Mouse (Mus musculus) skeletal muscle tissue, adult 2 months (tissue): ENCODE data around the gene Inafm2.

Source experiments
- DNase-seq: peaks from one replicate; pipeline ENCODE4 v3.0.0-alpha.2; 2012; ENCODE audit warnings: low read depth, low spot score

Inafm2 gene

GRCm38 (mm10) chr2:118759828-118760227 is 14.3 kb downstream of the Inafm2 start:
- no peak for DNase-seq

- DNase-seq, result no peak
Measured at GRCm38 (mm10) chr2:118760311-118761025, 14.9 kb downstream of the Inafm2 start.

GRCm38 (mm10) chr2:118761358-118761757 is 15.8 kb downstream of the Inafm2 start:
- DNase-seq, result no peak

- peak; percentile 91 for DNase-seq
Measured at GRCm38 (mm10) chr2:118761906-118762783, 16.6 kb downstream of the Inafm2 start, which contains the start of gene Ccdc9b. TSS of gene Ccdc9b (minus strand) at chr2:118762661.

GRCm38 (mm10) chr2:118762784-118763148 is 17.2 kb downstream of the Inafm2 start:
- no peak for DNase-seq

- DNase-seq, result no peak
Measured at GRCm38 (mm10) chr2:118763469-118763868, 17.9 kb downstream of the Inafm2 start.

- DNase-seq, result no peak
Measured at GRCm38 (mm10) chr2:118764094-118764831, 18.7 kb downstream of the Inafm2 start.

GRCm38 (mm10) chr2:118764875-118765274 is 19.3 kb downstream of the Inafm2 start:
- no peak for DNase-seq

- no peak for DNase-seq
Measured at GRCm38 (mm10) chr2:118766041-118767033, 20.8 kb downstream of the Inafm2 start.

GRCm38 (mm10) chr2:118772158-118772874 is 26.8 kb downstream of the Inafm2 start, which contains the start of gene Phgr1:
TSS of gene Phgr1 (plus strand) at chr2:118772769.
- no peak for DNase-seq

- no peak for DNase-seq
Measured at GRCm38 (mm10) chr2:118774536-118774935, 29.0 kb downstream of the Inafm2 start.

GRCm38 (mm10) chr2:118775396-118775795 is 29.8 kb downstream of the Inafm2 start:
- no peak for DNase-seq

GRCm38 (mm10) chr2:118775846-118776245 is 30.3 kb downstream of the Inafm2 start:
- DNase-seq, result no peak

- DNase-seq, result no peak
Measured at GRCm38 (mm10) chr2:118776295-118776694, 30.7 kb downstream of the Inafm2 start.

GRCm38 (mm10) chr2:118778418-118778817 is 32.9 kb downstream of the Inafm2 start:
- DNase-seq, result no peak

- DNase-seq, result no peak
Measured at GRCm38 (mm10) chr2:118779065-118779464, 33.5 kb downstream of the Inafm2 start.

- peak; percentile 83 for DNase-seq
Measured at GRCm38 (mm10) chr2:118779504-118780480, 34.2 kb downstream of the Inafm2 start, which contains the start of gene Disp2. TSS of gene Disp2 (plus strand) at chr2:118779719.

- no peak for DNase-seq
Measured at GRCm38 (mm10) chr2:118781115-118781514, 35.6 kb downstream of the Inafm2 start.

GRCm38 (mm10) chr2:118782303-118782702 is 36.7 kb downstream of the Inafm2 start:
- no peak for DNase-seq
